Mouse (Mus musculus) heart, adult 2 months (tissue): ENCODE measurements around the gene Usp39. TPM values are rescaled to one million over a fixed set of nuclear protein-coding genes. Genes with fewer than 3 reads are reported as not detected.

Source experiments
- DNase-seq, 2 experiments: peaks; one replicate each; pipeline ENCODE4 v3.0.0; 2021
- H3K27ac ChIP-seq: fragments of 200-600 bp; 2 replicates; pipeline ENCODE4 v1.8.1; 2022
- H3K27me3 ChIP-seq: fragments of 200-500 bp; 2 replicates; pipeline ENCODE4 v1.6.1; 2012; ENCODE audit warnings: mild to moderate bottlenecking, low read length, inconsistent platforms, mixed read lengths; ENCODE audit not compliant: control insufficient read depth, insufficient read depth
- H3K36me3 ChIP-seq: fragments of 200-500 bp; 2 replicates; pipeline ENCODE4 v1.6.1; 2012; ENCODE audit warnings: low read length, inconsistent platforms; ENCODE audit not compliant: control insufficient read depth, insufficient read depth
- H3K4me1 ChIP-seq: fragments of 200-500 bp; 2 replicates; pipeline ENCODE4 v1.6.1; 2011; ENCODE audit warnings: low read length; ENCODE audit not compliant: control insufficient read depth, insufficient read depth
- H3K4me3 ChIP-seq: fragments of 200-600 bp; 2 replicates; pipeline ENCODE4 v1.8.1; 2022
- H3K79me2 ChIP-seq: fragments of 200-500 bp; replicated peaks from 2 replicates; pipeline ENCODE4 v1.6.1; 2012; ENCODE audit warnings: mild to moderate bottlenecking, inconsistent platforms, low read length, moderate library complexity, mixed read lengths; ENCODE audit not compliant: control insufficient read depth, insufficient read depth
- H3K9ac ChIP-seq: fragments of 200-500 bp; 2 replicates; pipeline ENCODE4 v1.6.1; 2012; ENCODE audit warnings: low read depth, mild to moderate bottlenecking, control low read depth, inconsistent platforms, low read length, mixed read lengths
- CTCF ChIP-seq: fragments of 200-600 bp; IDR thresholded peaks from 2 replicates; pipeline ENCODE4 v1.8.1; 2022; ENCODE audit warnings: antibody characterized with exemption, mild to moderate bottlenecking, moderate library complexity
- EP300 ChIP-seq: fragments of 200-500 bp; IDR thresholded peaks from 2 replicates; pipeline ENCODE4 v1.6.1; 2011; ENCODE audit warnings: low read depth, low read length, control low read depth; ENCODE audit not compliant: insufficient read depth
- POLR2A ChIP-seq: fragments of 200-500 bp; IDR thresholded peaks from 2 replicates; pipeline ENCODE4 v1.6.1; 2011; ENCODE audit warnings: mild to moderate bottlenecking, low read depth, low read length, control low read depth; ENCODE audit not compliant: insufficient read depth
- WGBS: fragments of 180-500 bp; shearing (Covaris S2); methylation state at CpG from one replicate; pipeline ENCODE4 v1.1.7; 2018; 5-methylcytosine and 5-hydroxymethylcytosine counted together
- intact Hi-C: fragments of 180-260 bp; cut with DNase I; formaldehyde crosslinking; loops from one replicate; pipeline ENCODE4 v1.15.1; 2025
- polyA plus RNA-seq: library from polyadenylated mRNA; depleted of rRNA; stranded (reverse); fragments of >200 nt; gene quantifications from 2 replicates; pipeline ENCODE4 v1.2.3, GENCODE M21; 2012
- total RNA-seq, 2 experiments: library from RNA; stranded (reverse); gene quantifications; 2 replicates each; pipeline ENCODE4 v1.2.3; 2021

Gene Usp39
- total and polyA plus RNA-seq, 3 experiments, result 11.4 to 17.7 (median 14.9) TPM

DNA sequence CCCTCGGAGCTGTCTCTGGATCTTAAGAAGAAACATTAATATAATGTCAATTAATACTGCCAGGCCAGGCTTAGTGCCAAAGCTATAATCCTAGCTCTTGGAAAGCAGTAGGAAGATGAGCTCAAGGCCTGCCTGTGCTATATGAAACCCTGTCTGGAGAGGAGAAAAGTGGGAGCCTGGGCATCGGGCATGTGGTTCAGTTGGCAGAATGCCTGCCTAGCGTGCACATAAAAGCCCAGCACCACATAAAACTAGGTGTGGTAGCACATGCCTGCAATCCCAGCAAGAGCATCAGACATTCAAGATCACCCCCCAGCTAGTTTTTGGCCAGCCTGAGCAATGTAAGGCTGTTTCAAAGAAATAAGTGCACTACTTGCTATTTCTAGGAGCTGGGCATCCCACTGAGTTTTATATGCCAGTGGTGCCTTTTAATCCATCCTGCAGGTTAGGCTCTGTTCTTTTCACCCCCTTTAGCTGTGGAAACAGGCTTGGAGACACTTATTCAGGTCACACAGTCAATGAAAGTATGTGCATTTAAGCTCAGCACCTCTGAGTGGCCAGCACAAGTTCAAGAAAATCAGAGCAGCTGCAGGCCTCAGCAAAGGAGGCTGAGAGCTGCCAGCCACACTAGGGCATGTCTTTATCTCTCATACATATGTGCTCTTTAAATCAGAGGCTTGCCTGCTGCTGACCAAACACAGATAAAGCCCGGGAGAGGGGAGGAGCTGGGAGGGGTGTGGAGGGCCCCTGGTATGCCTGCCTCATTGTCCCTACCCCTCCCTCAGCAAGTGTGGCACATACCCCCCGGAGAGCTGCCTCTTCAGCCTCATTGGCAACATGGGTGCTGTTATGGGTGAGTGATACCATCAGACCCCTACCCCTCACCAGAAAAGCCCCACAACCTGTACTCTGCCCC lies 12.4 kb upstream of the Usp39 start:
- H3K27me3 ChIP-seq, result no peaks in the 10 kb centered on the region
- no peak overlapping the region for H3K9ac ChIP-seq
- DNase-seq, result no peak
- 56% methylated on average over 5 of the region's 5 CpGs for WGBS
- H3K79me2 ChIP-seq, result no peaks in the 10 kb centered on the region; the same call in 1 of the 2 replicates
- no peak for TF ChIP-seq EP300
- no peak for TF ChIP-seq CTCF
- intact Hi-C loops, result no loop called here
- H3K27ac ChIP-seq, result no peak overlapping the region
- peaks cover 3% of the 10 kb centered on the region; the same call in 1 of the 2 replicates for H3K36me3 ChIP-seq
- H3K4me3 ChIP-seq, result no peak overlapping the region
- H3K4me1 ChIP-seq, result peaks cover 6% of the 10 kb centered on the region

DNA sequence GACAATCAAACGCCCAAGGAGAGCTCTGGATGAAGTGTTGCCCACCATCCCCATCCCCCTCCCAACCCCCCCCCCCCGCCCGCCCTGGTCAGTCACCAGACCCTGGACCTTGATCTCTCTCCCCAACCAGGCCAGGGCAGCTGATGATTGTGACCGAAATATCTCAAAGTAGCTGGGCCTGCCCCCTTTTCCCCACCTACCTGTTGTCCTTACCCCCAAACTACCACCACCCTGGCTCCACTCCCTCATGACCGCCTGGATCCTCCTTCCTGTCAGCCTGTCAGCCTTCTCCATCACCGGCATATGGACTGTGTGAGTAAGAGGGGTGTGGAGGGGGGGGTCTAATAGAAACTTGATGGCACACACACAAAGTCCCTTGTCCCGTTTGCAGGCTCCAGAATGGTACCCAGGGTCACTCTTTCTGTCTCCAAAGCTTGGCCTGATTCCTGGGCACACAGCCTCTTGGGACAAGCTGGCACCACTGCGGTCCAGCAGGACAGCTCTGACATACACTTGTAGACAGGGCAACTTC lies 11.1 kb upstream of the Usp39 start:
- no peaks in the 10 kb centered on the region; the same call in 1 of the 2 replicates for H3K79me2 ChIP-seq
- intact Hi-C loops, result no loop called here
- 31% methylated on average over 7 of the region's 8 CpGs for WGBS
- peak overlapping the region; percentile 89 for H3K9ac ChIP-seq
- H3K27me3 ChIP-seq, result no peaks in the 10 kb centered on the region
- peak overlapping the region; percentile 81 for H3K27ac ChIP-seq
- H3K4me3 ChIP-seq, result peak overlapping the region; percentile 85
- no peak for TF ChIP-seq CTCF
- TF ChIP-seq EP300, result no peak
- TF ChIP-seq POLR2A, result no peak
- peaks cover 7% of the 10 kb centered on the region for H3K36me3 ChIP-seq
- DNase-seq, result no peak
- peaks cover 6% of the 10 kb centered on the region for H3K4me1 ChIP-seq

DNA sequence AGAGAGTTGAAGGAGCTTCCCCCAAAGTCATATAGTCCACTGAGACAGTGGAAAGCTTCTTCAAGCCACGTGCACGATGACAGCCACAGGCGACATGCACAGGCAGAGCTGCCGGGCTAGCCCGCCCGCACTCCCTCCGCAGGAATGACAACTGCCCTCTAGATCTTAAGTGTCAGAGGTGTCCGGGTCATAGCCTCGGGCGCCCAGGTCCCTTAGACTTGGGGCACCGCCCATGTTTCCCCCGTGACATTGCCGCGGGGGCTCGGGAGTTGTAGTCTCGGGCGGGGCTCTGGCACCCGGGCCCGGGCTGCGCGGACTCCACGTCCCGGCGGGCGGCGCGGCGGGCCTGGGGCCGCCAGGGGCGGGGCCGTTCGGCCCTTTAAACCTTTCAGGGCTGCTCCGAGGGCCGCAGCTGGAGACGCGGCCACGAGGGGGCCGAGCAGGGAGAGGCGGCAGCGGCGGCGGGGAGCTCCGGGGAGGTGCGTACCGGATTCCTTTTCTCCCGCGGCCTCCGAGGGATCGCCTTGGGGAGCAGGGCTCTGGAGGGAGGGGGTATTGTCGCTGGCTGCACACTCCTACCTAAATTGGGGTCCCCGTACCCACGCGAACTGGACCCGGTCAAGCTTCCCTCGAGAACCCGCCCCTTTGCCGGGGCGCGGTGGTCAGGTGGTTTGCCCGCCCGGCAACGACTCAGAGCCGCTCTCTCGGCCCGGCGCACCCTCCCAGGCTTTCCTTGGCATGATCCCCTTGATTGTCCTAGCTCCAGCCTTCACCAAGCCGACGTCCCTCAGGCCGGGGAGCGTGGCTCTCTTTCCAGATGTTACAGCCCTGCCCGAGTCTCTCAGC lies 10.3 kb upstream of the Usp39 start, which contains the start of gene Tmem150a:
TSS of gene Tmem150a (plus strand) at position 382 of the 846 bp plus-strand sequence.
- DNase-seq, result peak; percentile 88 to 91
- peak within 1 kb of the TSS; percentile 81 for H3K27ac ChIP-seq
- H3K4me3 ChIP-seq, result peak within 1 kb of the TSS; percentile 85
- peaks cover 13% of the 10 kb centered on the region for H3K36me3 ChIP-seq
- WGBS, result 1% methylated on average over 71 of the region's 71 CpGs
- peaks cover 6% of the 10 kb centered on the region for H3K4me1 ChIP-seq
- TF ChIP-seq EP300 (0 out of 2 replicates have a peak, but pooled peaks have one; percentile 64), POLR2A (peak; percentile 54; the same call in 1 of the 2 replicates), CTCF (peak; percentile 71)
- peaks cover 2% of the 10 kb centered on the region for H3K79me2 ChIP-seq
- intact Hi-C loops, result no loop called here
- H3K27me3 ChIP-seq, result no peaks in the 10 kb centered on the region
- H3K9ac ChIP-seq, result peak within 1 kb of the TSS; percentile 89

DNA sequence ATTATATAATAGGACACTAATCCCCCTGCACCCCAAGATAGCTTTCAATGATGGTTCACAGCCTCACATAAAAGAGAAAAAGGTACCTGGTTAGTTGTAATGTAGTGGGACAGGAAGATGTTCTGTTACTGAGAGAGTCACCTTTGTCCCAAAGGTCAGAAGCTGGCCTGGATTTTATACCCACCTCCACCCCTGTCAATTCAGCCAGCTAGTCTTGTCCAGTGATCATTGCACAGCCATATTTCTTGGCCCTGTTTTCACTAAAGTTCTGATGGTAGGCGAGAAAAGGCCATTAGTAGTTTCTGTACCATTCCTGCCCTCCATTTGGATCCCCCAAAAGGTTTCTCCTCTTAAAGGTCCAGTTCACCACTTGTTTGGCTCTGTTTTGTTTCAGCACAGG lies 9.0 kb upstream of the Usp39 start:
- Histone ChIP-seq H3K36me3 (peaks cover 15% of the 10 kb centered on the region), H3K4me1 (peaks cover 6% of the 10 kb centered on the region), H3K79me2 (peaks cover 2% of the 10 kb centered on the region; the same call in 1 of the 2 replicates), H3K9ac (no peak overlapping the region), H3K27ac (no peak overlapping the region), H3K4me3 (no peak overlapping the region), H3K27me3 (no peaks in the 10 kb centered on the region)
- TF ChIP-seq CTCF, result no peak
- TF ChIP-seq POLR2A, result no peak
- TF ChIP-seq EP300, result no peak
- intact Hi-C loops, result no loop called here
- no peak for DNase-seq
- 81% methylated on average over 1 of the region's 1 CpGs for WGBS

- peaks cover 2% of the 10 kb centered on the region; the same call in 1 of the 2 replicates for H3K79me2 ChIP-seq
- no peak for DNase-seq
- TF ChIP-seq CTCF, result no peak
- no peak for TF ChIP-seq POLR2A
- TF ChIP-seq EP300, result no peak
- WGBS, result 55% methylated on average over 5 of the region's 5 CpGs
- peaks cover 14% of the 10 kb centered on the region for H3K4me1 ChIP-seq
- peak overlapping the region; percentile 28; the same call in 1 of the 2 replicates for H3K27ac ChIP-seq
- no peak overlapping the region for H3K9ac ChIP-seq
- no peak overlapping the region for H3K4me3 ChIP-seq
- no peaks in the 10 kb centered on the region for H3K27me3 ChIP-seq
- intact Hi-C loops, result no loop called here
- peaks cover 21% of the 10 kb centered on the region for H3K36me3 ChIP-seq
These were observed 7.8 kb upstream of the Usp39 start for GRCm38 (mm10) chr6:72352636-72353405.
